Mouse (Mus musculus) kidney, postnatal 4 days (tissue): ENCODE data around the gene Trpm1.

Experiments used
- DNase-seq, 2 experiments: peaks; one replicate each; pipeline ENCODE4 v3.0.0; 2021; ENCODE audit warnings: mixed read lengths in 2 of 2

The Trpm1 gene

DNA sequence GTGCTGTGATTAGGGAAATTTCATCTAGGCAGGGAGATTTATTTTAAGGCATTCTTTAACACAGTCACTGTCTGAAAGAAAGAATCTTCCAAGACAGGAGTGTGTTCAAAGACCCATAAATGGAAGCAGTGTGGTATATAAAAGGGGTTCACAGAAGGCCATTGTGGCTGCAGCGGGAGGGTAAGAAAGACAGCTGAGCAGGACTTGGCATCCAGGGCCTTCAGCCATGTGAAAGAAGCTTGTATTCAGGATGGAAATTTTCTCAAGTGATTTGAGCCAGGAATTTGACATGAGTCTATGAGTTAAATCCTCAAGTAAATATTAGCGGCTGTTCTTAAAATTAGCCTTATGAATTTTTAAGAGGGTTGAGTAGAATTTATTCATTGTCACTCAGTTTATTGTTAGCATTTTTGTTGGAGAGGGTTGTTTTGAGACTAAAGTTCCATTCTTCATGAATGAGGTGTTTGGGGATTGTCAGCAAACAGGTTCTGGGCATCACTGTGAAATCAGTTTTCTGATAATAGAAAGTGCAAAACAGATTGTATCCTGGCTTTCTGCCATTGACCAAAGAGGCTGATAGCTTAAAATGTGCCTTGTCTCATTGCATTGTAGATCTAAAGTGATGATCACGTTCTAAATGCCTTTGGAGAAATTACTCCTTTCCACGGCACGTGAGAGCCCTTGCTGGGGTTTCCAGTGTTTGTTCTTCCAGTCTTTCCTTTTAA is 142.8 kb downstream of the Trpm1 start:
- DNase-seq: no peak

DNA sequence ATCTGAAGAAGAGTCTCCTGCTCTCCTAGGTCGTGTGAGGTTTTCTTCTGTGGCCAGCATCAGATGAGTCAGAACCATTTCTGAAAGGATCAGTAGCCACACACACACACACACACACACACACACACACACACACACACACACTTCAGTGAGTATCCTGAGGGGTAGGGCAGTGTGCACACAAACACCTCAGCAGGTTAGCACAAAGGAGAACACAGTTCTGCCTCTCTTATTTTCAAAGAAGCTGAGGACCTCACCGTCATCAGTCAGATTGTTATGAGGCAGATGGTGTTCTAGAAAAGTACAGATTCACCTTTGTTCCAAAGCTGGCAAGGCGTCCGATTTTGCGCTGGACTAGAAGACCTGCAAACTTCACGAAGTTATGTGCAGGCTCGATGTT is 156.6 kb downstream of the Trpm1 start:
- no peak for DNase-seq

DNA sequence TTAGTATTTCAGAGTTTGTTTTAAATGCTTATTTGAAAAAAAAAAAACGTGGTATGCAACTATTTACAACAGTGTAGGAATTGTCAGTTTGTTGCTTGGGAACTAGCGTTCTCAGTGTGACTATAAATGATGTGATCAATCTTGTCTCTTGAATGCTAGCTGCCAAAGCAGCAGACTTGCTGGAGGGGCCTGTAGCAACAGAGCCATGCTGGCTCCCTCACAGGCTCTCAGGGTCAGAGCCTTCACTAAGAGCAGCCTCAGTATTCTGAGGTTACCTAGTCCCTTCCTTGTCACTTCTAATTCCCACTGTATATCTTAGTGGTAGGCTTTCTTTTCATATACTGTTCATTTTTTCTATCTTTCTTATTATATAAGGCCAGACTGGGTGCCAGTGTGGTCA is 157.1 kb downstream of the Trpm1 start:
- DNase-seq: no peak

DNA sequence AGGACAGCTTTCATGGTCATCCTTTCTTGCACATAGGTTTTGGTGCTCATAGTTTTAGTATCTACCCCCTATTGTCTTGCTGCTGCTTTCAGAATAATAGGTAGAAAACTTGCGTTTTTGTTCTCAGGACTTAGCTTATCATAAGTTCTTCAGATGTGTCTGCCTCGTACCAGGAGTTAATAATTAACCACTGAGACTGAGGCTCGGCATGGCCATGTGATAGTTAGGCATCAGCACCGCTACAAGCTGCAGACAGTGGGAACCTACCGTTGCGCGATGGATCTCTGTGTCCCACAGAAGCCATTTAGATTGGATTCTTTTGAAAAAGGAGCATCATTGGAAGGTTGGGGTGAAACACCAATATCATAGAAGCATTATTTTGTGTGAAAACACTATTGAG is 159.2 kb downstream of the Trpm1 start:
- peak in 1 of 2 experiments; percentile 5 for DNase-seq
